Mouse (Mus musculus) hindbrain, embryonic 14.5 days (tissue): ENCODE results near the gene Aldh3b2. TPM values are rescaled to one million over a fixed set of nuclear protein-coding genes. Genes with fewer than 3 reads are reported as not detected.
A peak's percentile ranks its signal among the peaks of the same experiment; 100 is the strongest.

Experiments used
- ATAC-seq: fragments of 200-750 bp; cut with Nextera tagmentation; 2 replicates; pipeline ENCODE4 v1.8.0; 2017; ENCODE audit warnings: moderate number of reproducible peaks, mild to moderate bottlenecking, moderate TSS enrichment, moderate library complexity; ENCODE audit not compliant: low FRiP score
- DNase-seq: peaks from one replicate; pipeline ENCODE4 v3.0.0-alpha.2; 2015; ENCODE audit warnings: low spot score
- H3K27ac ChIP-seq: fragments of 300-500 bp; sonication (generic); 2 replicates; pipeline ENCODE4 v1.5.1; 2014; ENCODE audit warnings: mild to moderate bottlenecking, moderate library complexity
- H3K27me3 ChIP-seq: fragments of 300-500 bp; sonication (generic); 2 replicates; pipeline ENCODE4 v1.6.1; 2014; ENCODE audit warnings: mild to moderate bottlenecking, low read length, mixed read lengths; ENCODE audit not compliant: control insufficient read depth, insufficient read depth
- H3K36me3 ChIP-seq: fragments of 300-500 bp; sonication (generic); replicated peaks from 2 replicates; pipeline ENCODE4 v1.6.1; 2014; ENCODE audit not compliant: control insufficient read depth, insufficient read depth
- H3K4me1 ChIP-seq: fragments of 300-500 bp; sonication (generic); replicated peaks from 2 replicates; pipeline ENCODE4 v1.6.1; 2014; ENCODE audit warnings: antibody characterized with exemption, low read length, mixed read lengths; ENCODE audit not compliant: control insufficient read depth, insufficient read depth
- H3K4me2 ChIP-seq: fragments of 300-500 bp; sonication (generic); replicated peaks from 2 replicates; pipeline ENCODE4 v1.6.1; 2014; ENCODE audit warnings: mild to moderate bottlenecking, moderate library complexity
- H3K4me3 ChIP-seq: fragments of 300-500 bp; sonication (generic); replicated peaks from 2 replicates; pipeline ENCODE4 v1.5.1; 2014; ENCODE audit warnings: mild to moderate bottlenecking, low read length
- H3K9ac ChIP-seq: fragments of 300-500 bp; sonication (generic); 2 replicates; pipeline ENCODE4 v1.6.1; 2014
- H3K9me3 ChIP-seq: fragments of 300-500 bp; sonication (generic); 2 replicates; pipeline ENCODE4 v1.6.1; 2016; ENCODE audit warnings: low read length; ENCODE audit not compliant: control insufficient read depth
- WGBS: fragments of 180-500 bp; shearing (Covaris S2); extraction: QIAGEN DNeasy Blood & Tissue Kit; methylation state at CpG from one replicate; pipeline ENCODE4 v1.1.7; 2014; 5-methylcytosine and 5-hydroxymethylcytosine counted together
- polyA plus RNA-seq: library from polyadenylated mRNA; unstranded; fragments of >200 nt; fragmentation: Nextera tagmentation; extraction: Ambion mirVana; gene quantifications from 2 replicates; pipeline ENCODE4 v1.2.1, GENCODE M21; 2014

The Aldh3b2 gene
- polyA plus RNA-seq, 1 experiment from 2014 or later, result 0.32 TPM

GRCm38 (mm10) chr19:3942986-3943735 is 29.0 kb upstream of the Aldh3b2 start:
- Histone ChIP-seq H3K9ac (no peak overlapping the region), H3K4me2 (0 out of 2 replicates have a peak overlapping the region, but pooled peaks have one; percentile 10), H3K27ac (no peak overlapping the region), H3K4me1 (no peaks in the 10 kb centered on the region), H3K36me3 (no peaks in the 10 kb centered on the region), H3K4me3 (no peak overlapping the region), H3K9me3 (no peaks in the 10 kb centered on the region), H3K27me3 (peaks cover 6% of the 10 kb centered on the region; the same call in 1 of the 2 replicates)
- ATAC-seq (no peak), DNase-seq (no peak)
- WGBS, result 23% methylated on average over 27 of the region's 27 CpGs

DNA sequence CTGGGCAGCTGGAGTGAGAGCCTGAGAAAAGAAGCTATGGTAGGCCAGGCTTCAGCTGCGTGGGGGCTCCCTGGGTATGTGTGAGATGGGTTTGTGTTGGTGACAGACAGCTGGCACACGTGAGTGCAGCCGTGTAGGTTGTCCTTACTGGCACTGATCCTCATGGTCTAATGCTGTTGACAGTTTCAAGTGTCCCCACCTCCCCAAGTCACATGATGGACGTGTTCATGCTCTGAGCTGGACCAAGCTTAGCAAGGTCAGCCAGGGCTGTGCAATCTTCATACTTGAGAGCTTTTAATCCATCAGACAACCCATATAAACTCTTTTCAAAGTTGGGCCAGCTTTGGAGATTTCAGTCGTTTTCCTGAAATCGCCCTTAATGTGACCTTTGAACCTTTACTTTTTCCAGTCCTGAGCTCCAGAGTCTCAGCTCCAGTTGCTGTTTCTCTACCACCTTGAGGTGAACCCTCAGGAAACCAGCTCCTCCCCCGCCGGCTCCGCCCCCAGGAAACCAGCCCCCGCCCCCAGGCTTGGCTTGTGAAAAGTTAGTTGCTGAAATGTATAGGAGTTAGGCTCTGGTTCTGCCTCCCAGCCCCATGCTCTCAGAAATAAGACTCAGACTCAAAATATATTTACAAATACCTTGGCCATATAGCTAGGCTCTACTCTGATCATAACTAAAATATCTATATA is 26.1 kb upstream of the Aldh3b2 start:
- no peak for ATAC-seq
- H3K27ac ChIP-seq, result no peak overlapping the region
- H3K36me3 ChIP-seq, result no peaks in the 10 kb centered on the region
- H3K4me1 ChIP-seq, result no peaks in the 10 kb centered on the region
- peaks cover 6% of the 10 kb centered on the region; the same call in 1 of the 2 replicates for H3K27me3 ChIP-seq
- WGBS, result 33% methylated on average over 10 of the region's 10 CpGs
- no peak overlapping the region for H3K4me2 ChIP-seq
- no peak for DNase-seq
- H3K9me3 ChIP-seq, result no peaks in the 10 kb centered on the region
- no peak overlapping the region for H3K9ac ChIP-seq
- H3K4me3 ChIP-seq, result no peak overlapping the region

DNA sequence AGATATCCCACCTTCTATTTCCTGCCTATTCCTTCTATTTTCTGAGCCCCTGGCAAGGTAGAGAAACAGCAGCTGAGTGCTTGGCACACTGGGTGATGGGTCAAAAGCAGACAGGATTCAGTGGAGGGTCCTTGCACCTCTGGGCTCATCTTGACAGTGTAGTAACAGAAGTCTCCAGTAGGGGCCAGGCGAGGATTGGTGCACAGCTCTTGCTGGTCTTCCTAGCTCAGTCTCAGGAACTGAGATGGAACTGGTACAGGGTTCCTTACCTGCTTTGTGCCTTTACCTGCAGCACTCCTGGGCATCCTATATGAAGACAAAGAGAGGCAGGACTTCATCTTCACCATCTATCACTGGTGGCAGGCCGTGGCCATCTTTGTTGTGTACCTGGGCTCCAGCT is 25.4 kb upstream of the Aldh3b2 start:
- DNase-seq, result peak; percentile 81
- peaks cover 6% of the 10 kb centered on the region; the same call in 1 of the 2 replicates for H3K27me3 ChIP-seq
- no peak overlapping the region for H3K4me3 ChIP-seq
- H3K9ac ChIP-seq, result no peak overlapping the region
- no peak overlapping the region for H3K27ac ChIP-seq
- H3K36me3 ChIP-seq, result no peaks in the 10 kb centered on the region
- peak; percentile 62; the same call in 1 of the 2 replicates for ATAC-seq
- WGBS, result 18% methylated on average over 2 of the region's 2 CpGs
- H3K4me2 ChIP-seq, result no peak overlapping the region
- no peaks in the 10 kb centered on the region for H3K4me1 ChIP-seq
- H3K9me3 ChIP-seq, result no peaks in the 10 kb centered on the region

DNA sequence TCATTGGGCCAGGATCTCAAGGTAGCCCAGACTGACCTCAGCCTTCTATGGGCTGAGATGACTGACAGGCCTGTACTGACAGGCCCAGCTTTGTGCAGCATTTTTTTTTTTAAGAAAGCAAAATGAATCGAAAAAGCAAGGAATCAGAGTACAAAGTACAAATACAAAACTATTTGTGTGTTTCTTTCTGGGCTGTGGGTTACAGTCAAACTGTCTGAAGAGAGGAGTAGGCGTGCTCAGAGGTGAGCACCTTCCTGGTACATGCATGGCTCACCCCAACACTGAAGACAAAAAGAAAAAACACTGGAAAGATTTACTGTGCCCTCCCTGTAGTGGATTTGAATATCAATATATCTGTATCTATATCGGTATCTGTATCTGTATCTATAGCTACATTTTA is 24.3 kb upstream of the Aldh3b2 start:
- 83% methylated on average over 3 of the region's 3 CpGs for WGBS

GRCm38 (mm10) chr19:3948546-3948945 is 23.6 kb upstream of the Aldh3b2 start:
- 68% methylated on average over 14 of the region's 14 CpGs for WGBS
- Histone ChIP-seq H3K27me3 (0 out of 2 replicates have a peak, but pooled peaks cover 4% of the 10 kb centered on the region), H3K4me1 (no peaks in the 10 kb centered on the region), H3K27ac (no peak overlapping the region), H3K9me3 (no peaks in the 10 kb centered on the region), H3K4me2 (no peak overlapping the region), H3K9ac (no peak overlapping the region), H3K36me3 (no peaks in the 10 kb centered on the region), H3K4me3 (no peak overlapping the region)
- ATAC-seq (no peak), DNase-seq (no peak)

More for the DNA sequence above, 24.3 kb upstream of the Aldh3b2 start:
- no peaks in the 10 kb centered on the region for H3K36me3 ChIP-seq
- DNase-seq (no peak), ATAC-seq (no peak)
- H3K27me3 ChIP-seq, result peaks cover 6% of the 10 kb centered on the region; the same call in 1 of the 2 replicates
- no peak overlapping the region for H3K4me3 ChIP-seq
- H3K9ac ChIP-seq, result no peak overlapping the region
- H3K4me1 ChIP-seq, result no peaks in the 10 kb centered on the region
- no peak overlapping the region for H3K27ac ChIP-seq
- no peak overlapping the region for H3K4me2 ChIP-seq
- H3K9me3 ChIP-seq, result no peaks in the 10 kb centered on the region

GRCm38 (mm10) chr19:3950331-3950730 is 21.8 kb upstream of the Aldh3b2 start:
- ATAC-seq (no peak), DNase-seq (no peak)
- WGBS, result 81% methylated on average over 3 of the region's 3 CpGs
- H3K4me3 ChIP-seq, result no peak overlapping the region
- no peak overlapping the region for H3K9ac ChIP-seq
- H3K4me2 ChIP-seq, result no peak overlapping the region
- H3K9me3 ChIP-seq, result no peaks in the 10 kb centered on the region
- no peaks in the 10 kb centered on the region for H3K36me3 ChIP-seq
- H3K27me3 ChIP-seq, result no peaks in the 10 kb centered on the region
- H3K4me1 ChIP-seq, result no peaks in the 10 kb centered on the region
- no peak overlapping the region for H3K27ac ChIP-seq

DNA sequence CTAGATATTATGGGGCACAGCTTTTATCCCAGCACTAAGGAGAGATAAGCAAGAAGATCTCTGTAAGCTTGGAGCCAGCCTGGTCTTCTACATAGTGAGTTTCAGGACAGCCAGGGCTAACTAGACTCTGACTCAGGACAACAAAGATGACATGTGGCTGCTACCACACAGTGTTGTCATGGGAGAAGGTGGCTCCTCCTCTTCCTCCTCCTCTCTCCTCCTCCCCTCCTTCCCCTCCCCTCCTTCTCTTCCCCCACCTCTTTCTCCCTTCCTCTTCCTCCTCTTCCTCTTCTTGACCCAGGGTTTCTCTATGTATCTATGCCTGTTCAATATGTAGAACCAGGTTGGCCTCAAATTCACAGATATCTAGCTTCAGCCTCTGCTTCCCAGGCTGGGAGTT is 20.7 kb upstream of the Aldh3b2 start:
- Histone ChIP-seq H3K4me2 (no peak overlapping the region), H3K9me3 (no peaks in the 10 kb centered on the region), H3K9ac (no peak overlapping the region), H3K27ac (no peak overlapping the region), H3K27me3 (no peaks in the 10 kb centered on the region), H3K4me3 (no peak overlapping the region), H3K36me3 (no peaks in the 10 kb centered on the region), H3K4me1 (no peaks in the 10 kb centered on the region)
- ATAC-seq (no peak), DNase-seq (no peak)

- 75% methylated on average over 1 of the region's 1 CpGs for WGBS
- Histone ChIP-seq H3K36me3 (no peaks in the 10 kb centered on the region), H3K9ac (no peak overlapping the region), H3K27me3 (no peaks in the 10 kb centered on the region), H3K27ac (no peak overlapping the region), H3K4me3 (no peak overlapping the region), H3K9me3 (no peaks in the 10 kb centered on the region), H3K4me1 (no peaks in the 10 kb centered on the region), H3K4me2 (no peak overlapping the region)
- DNase-seq (no peak), ATAC-seq (no peak)
These were observed 20.0 kb upstream of the Aldh3b2 start for GRCm38 (mm10) chr19:3952099-3952498.

- DNase-seq (no peak), ATAC-seq (no peak)
- Histone ChIP-seq H3K36me3 (no peaks in the 10 kb centered on the region), H3K27me3 (no peaks in the 10 kb centered on the region), H3K9me3 (no peaks in the 10 kb centered on the region), H3K4me3 (no peak overlapping the region), H3K4me2 (no peak overlapping the region), H3K9ac (no peak overlapping the region), H3K27ac (no peak overlapping the region), H3K4me1 (no peaks in the 10 kb centered on the region)
- WGBS, result 83% methylated on average over 3 of the region's 3 CpGs
These were observed 17.1 kb upstream of the Aldh3b2 start for GRCm38 (mm10) chr19:3955033-3955432.
